Mouse (Mus musculus) spleen, adult 12 weeks (tissue): ENCODE measurements around the gene Cbfa2t3.

ENCODE experiments used
- DNase-seq: peaks from one replicate; pipeline ENCODE4 v3.0.0; 2022; ENCODE audit warnings: low spot score

Gene Cbfa2t3

DNA sequence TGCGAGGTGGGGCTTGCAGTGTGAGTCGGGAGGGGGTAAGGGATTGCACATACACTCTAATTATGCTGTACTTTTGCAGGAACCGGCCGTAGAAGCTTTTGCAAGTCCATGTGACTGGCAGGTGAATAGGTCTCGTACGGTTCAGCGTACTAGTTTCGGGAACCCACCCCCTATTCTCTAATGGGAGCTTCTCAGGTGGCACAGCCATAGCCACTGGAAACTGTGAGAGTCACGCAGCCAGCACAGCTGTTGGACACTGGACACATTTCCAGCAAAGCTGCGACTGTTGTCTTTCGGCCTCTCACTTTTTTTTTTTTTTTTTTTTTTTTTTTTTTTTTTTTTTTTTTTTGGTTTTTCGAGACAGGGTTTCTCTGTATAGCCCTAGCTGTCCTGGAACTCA lies 92.1 kb downstream of the Cbfa2t3 start:
- DNase-seq = no peak

GRCm38 (mm10) chr8:122605367-122605766 lies 93.5 kb downstream of the Cbfa2t3 start:
- no peak for DNase-seq

- DNase-seq = no peak
Observed at GRCm38 (mm10) chr8:122604640-122605039, 94.3 kb downstream of the Cbfa2t3 start.

DNA sequence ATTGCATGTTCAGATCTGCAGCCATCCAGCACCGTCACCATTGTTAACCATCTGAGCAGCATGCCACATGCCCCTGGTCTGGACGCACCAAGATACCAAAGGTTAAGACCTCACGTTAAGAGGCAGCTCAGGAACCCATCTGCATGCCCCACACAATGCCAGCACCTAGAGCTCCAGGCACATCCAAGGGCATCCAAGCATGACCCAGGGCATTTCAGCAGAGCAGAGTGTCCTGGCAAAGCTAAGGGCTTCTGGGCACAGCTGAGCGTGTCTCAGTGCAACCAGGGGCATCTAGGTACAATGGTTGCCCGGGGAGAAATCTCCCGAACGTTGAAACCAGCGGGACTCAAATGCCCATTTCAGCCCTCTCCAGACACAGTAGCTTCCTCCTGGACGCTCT lies 98.2 kb downstream of the Cbfa2t3 start:
- no peak for DNase-seq

- DNase-seq = no peak
Observed at GRCm38 (mm10) chr8:122596031-122596430, 102.9 kb downstream of the Cbfa2t3 start.

DNA sequence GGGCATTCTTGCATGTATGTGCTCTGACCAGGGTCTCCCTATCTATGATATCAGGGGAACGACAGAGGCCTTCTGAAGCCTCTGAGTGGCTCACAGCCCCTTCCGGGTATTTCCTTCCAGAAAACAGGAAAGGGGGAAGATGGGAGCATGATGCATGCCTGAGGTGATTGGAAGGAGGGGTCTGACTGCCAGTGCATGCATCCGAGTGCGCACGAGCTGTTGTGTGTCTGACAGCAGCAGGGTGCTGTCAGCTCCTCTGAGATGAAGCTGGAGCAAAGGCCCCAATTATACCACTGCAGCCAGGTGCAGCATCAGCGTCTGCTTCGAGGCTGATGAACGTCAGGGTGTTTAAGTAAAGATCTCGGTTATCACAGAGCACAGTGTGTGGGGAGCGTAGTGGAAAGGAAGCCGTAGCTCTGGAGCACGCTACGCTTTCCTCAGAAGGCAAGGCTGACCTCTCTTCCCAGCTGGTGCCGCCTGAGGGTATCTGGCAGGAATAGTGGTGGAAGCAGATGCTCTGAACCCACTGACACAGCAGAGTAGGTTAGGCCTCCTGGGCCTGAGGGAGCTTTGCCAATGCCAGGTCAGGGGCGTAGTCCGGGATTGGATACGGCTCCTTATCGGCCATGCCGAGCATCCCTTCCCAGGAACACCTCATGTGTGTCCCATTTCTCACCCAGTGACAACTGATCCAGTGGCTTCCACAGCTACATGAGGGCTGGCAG lies 105.0 kb downstream of the Cbfa2t3 start:
- DNase-seq = no peak

GRCm38 (mm10) chr8:122593240-122593639 lies 105.7 kb downstream of the Cbfa2t3 start:
- no peak for DNase-seq

DNA sequence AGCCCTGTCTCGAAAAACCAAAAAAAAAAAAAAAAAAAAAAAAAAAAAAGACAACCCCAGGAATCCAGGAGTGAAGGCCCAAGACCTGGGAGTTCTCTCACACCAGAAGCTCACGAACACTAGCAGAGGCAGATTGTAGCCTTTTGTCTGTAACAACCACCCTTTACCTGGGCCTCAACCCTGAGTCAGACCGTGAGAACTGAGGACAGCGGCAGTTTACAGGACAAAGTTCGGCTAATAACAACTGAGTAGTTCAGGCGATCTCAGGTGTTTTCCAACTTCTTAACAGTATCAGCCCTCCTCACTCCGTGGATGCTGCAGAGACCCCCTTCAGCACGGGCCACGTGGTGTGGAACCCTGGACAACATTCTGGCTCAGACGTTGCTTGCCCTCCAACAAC lies 112.2 kb downstream of the Cbfa2t3 start:
- no peak for DNase-seq

- DNase-seq = no peak
Observed at GRCm38 (mm10) chr8:122586171-122586570, 112.7 kb downstream of the Cbfa2t3 start.

- DNase-seq = no peak
Observed at GRCm38 (mm10) chr8:122585411-122585891, 113.5 kb downstream of the Cbfa2t3 start.

DNA sequence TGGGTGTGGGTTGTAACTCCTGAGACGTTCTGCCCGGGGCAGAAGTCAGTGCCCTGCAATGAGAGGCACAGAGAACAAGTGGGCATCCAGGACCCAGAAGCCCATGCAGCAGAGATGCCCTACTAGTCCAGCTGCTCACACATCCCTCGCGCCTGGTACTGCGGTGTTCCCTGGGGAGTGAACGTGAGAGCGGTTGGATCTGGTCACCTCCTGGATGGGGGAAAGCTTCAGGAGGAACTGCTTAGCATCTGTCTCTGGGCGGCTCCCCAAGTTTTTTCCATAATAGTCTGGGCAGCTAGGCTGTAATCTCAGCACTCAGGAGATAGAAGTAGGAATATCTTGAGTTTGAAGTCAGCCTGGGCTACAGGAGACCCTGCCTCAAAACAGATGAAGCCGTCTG lies 113.9 kb downstream of the Cbfa2t3 start:
- no peak for DNase-seq

DNA sequence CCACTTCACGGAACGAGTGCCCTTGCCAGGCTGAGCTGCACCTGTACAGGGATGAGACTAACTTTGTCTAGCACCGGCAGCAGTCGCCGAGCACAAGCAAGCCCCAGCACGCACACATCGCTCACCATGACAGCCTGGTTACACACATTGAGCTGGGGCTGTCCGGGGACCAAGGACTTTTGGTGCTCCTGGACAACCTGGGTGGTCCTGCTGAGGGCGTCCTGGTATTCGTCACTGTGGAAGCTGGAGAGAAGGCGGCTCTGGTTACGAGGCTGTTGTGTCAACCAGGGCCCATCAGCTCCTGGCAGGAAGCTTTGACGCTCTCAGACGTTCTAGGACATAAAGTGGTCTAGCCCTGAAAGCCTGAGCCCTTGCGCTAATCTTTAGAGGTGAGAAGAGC lies 118.0 kb downstream of the Cbfa2t3 start:
- DNase-seq = no peak

DNA sequence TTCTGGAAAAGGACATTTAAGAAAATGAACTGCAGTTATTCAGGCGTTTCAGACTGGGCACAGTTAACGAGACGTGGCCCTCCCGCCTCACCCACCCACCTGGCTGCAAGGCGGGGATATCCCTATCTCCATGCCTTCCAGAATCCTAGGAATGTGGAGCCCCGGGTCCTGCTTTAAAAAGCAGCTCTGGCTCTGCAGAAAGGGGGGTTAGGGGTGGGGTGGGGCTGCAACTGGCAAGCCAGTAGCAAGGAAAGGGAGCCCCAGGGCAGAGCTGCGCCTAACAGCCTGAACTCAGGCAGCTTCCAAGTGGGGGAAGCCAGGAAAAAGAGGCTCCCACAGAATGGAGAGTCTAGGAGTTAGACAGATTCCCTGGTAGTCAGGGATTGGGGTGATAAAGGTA lies 119.7 kb downstream of the Cbfa2t3 start:
- DNase-seq = no peak

GRCm38 (mm10) chr8:122577116-122577515 lies 121.8 kb downstream of the Cbfa2t3 start:
- DNase-seq = no peak

DNA sequence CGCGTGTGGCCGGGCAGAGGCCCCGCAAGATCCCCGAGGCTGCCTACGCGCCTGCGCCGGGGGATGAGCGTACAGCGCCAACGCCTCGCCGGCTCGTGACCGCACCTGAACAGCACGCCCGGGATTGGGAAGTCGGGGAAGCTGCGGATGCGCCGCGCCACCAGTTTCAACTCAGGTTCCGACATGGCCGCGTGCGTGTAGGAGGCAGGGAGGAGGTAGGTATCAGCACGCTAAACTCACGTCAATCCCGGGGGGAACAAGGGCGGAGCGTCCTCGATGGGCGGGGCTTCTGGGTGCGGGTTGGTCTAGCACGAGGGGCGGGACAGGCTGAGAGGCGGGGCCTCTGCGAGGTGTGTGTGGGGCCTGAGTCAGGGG lies 122.3 kb downstream of the Cbfa2t3 start, which contains the start of gene Aprt:
Gene Aprt (minus strand): TSS at position 262 of the 375 bp plus-strand sequence.
- DNase-seq = peak; percentile 91

- no peak for DNase-seq
Observed at GRCm38 (mm10) chr8:122575735-122576647, 122.9 kb downstream of the Cbfa2t3 start.

- DNase-seq = no peak
Observed at GRCm38 (mm10) chr8:122575286-122575685, 123.6 kb downstream of the Cbfa2t3 start.
